Mouse (Mus musculus) gastrocnemius, postnatal 14 days (tissue): ENCODE results near the gene Ppp4r2. TPM values are rescaled to one million over a fixed set of nuclear protein-coding genes. Genes with fewer than 3 reads are reported as not detected.

ENCODE experiments used
- DNase-seq: peaks from one replicate; pipeline ENCODE4 v3.0.0; 2021; ENCODE audit warnings: mixed read lengths
- intact Hi-C: fragments of 180-260 bp; cut with DNase I; formaldehyde crosslinking; loops from one replicate; pipeline ENCODE4 v1.15.1; 2025; ENCODE audit warnings: low total_unique reads
- long read RNA-seq, 2 experiments: library from polyadenylated mRNA; stranded (forward); transcript quantifications; one replicate each; pipeline ENCODE4 v2.0.0; 2021
- total RNA-seq, 2 experiments: library from RNA; stranded (reverse); gene quantifications; 2 replicates each; pipeline ENCODE4 v1.2.3; 2021

The Ppp4r2 gene
- 10 to 100 TPM; 49.5 to 52.7 TPM for total RNA-seq
- long read RNA-seq, experiment 1, full-length matches to known transcripts, result 28 of 32 reads
- long read RNA-seq, experiment 1, partial matches to known transcripts, result 2 of 32 reads
- long read RNA-seq, experiment 1, other reads (novel, unspliced or antisense), result 2 of 32 reads
- long read RNA-seq, experiment 2, full-length matches to known transcripts, result 30 of 34 reads
- long read RNA-seq, experiment 2, partial matches to known transcripts, result 1 of 34 reads
- long read RNA-seq, experiment 2, other reads (novel, unspliced or antisense), result 3 of 34 reads

DNA sequence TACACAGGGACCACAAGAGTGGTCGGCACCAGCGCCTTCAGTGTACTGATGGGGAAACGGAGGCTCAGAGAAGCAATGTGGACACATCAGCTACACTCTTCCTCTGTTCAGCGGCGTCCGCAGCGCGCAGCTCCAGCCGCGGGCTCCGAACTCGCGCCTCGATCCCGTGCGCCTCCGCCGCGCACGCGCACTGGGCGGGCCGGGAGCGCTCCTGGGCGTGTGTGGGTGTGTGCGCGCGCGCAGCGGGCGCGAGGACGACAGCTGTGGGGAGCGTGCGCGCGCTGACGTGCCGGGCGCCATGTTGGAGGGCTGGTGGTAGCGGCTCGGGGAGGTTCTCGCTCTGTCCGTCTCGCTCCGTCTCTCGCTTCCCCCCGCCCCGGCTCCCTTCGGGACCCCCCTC lies at the start of gene Ppp4r2:
Gene Ppp4r2 (plus strand): TSS at position 268 of the 400 bp plus-strand sequence.
- DNase-seq, result peak; percentile 92
- intact Hi-C loops, result no loop called here

DNA sequence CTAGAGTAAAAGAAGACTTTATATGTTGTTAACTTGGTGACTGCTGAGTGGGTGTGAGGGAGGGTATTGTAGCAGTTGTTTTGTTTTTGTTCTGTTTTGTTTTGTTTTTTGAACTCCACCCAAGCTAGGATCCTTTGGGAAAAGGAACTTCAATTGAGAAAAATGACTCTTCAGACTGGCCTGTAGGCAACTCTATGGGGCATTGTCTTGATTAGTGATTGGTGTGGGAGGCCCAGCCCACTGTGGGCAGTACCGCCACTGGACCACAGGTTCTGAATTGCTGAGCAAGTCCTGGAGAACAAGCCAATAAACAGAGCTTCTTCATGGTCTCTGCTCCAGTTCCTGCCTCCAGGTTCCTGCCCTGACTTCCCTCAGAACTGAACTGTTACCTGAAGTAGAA lies 45.7 kb upstream of the Ppp4r2 start:
- intact Hi-C loops, result no loop called here
- no peak for DNase-seq

DNA sequence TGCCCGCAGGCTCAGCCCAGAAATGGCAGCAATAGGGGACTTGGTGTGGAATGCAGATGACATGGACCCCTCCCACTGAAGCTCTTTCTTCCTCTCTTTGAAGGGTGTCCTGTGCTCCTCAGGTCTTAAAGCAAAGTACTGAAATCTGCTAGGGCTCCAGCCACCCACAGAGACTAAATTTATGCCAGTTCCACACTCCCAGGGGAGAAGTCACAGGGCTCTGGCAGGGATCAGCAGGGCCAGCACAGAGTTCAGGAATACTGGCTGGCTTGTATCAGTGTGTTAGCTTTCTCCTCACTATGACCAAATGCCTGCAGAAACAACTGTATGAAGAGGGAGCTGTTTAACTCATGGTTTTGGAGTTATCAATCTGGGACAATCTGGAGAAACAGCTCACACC lies 44.3 kb upstream of the Ppp4r2 start:
- DNase-seq, result no peak
- intact Hi-C loops, result no loop called here

DNA sequence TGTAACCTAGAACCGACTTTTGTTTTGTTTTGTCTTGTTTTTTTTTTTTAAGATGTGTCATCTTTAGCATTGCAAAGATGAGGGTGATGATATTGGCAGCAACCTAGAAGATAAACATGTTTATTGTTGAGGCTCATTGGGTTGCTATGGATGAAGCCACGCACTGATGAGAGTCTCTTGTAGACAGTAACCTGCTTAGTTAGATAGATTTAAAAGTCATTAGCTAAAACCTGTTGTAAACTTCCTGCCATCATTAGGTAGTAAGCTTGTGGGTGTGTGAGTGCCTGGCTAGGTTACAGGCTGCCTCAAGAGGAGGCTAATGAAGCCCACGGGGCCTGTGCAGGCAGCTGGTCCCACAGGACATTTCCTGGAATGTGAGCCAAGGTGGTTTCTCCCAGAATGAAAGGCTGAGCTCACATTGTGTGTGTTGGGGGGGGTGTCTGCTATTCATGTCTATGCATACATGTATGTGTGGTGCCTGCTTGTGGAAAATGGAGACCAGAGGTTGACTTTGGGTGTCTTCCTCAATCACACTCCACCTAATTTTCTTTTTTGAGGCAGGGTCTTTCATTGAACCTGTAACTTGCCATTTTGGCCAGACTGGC lies 41.3 kb upstream of the Ppp4r2 start:
- DNase-seq, result no peak
- intact Hi-C loops, result no loop called here

DNA sequence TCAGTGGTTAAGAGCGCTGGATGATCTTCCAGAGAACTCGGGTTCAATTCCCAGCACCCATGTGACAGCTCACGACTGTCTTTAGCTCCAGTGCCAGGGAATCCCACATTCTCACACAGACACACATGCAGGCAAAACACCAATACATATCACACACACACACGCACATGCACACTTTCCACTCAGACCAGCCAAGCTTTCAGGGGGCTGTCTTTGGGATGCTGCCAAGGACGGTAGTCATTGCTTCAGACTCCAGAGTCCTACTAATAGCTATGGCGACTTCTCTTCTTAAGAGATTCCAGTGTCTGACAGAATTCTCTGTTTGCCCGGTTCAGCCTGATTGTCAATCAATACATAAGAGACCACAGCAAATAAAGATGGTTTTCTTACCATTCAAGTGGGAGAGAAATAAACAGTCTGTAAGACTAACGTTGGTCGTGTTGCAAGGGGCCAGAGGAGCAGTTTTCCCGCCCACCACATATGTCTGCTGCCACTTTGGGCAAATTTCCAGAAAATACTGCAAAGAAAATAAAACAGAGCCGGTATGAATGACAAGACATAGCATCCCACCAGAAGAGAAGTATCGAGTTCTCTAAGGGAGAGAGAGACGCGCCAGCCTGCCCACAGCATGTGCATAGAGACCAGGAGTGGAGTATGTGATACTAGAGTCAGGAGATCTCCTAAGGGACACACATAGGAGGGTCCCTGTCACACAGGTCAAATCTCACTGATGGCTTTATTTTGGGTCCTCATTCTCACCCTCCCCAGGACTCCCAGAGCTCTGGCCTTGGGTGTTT lies 40.3 kb upstream of the Ppp4r2 start:
- DNase-seq, result no peak
- intact Hi-C loops, result no loop called here

DNA sequence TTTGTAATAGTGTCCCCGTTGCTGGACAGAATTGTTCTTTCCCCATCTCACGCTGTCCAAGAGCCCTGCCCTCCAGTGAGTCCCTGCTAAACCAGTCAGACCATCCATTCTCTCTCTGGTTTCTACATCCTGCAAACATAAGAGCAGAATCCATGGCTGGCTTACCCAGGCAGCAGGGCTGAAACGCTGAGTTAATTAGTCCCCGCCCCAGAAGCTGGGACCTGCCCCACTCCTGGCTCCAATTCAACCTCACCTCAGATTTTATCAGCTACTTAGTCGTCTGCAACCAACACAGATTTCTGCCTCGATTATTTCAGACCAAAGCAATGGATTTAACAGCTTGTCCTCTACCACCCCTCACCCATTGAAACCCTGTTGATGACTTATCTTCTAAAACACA lies 37.6 kb upstream of the Ppp4r2 start:
- DNase-seq, result no peak

DNA sequence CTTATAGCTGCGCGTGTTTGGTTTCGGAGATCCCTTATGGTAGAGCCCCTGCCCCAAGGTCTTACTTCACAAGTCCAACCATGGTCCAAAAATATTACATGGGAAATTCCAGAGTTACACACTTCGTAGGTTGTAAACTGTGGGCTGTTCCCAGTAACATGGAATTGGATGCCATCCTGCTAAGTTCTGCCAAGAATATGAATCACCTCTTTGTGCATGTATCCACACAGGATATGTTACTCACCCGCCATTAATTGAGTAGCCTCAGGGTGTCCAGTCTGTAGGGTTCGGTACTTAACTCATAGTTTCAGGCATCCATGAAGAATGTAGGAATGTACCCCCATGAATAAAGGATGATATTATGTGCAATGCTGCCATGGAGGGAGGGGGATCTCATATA lies 34.1 kb upstream of the Ppp4r2 start:
- intact Hi-C loops, result no loop called here
- no peak for DNase-seq

More for the DNA sequence above, 37.6 kb upstream of the Ppp4r2 start:
- intact Hi-C loops, result no loop called here

DNA sequence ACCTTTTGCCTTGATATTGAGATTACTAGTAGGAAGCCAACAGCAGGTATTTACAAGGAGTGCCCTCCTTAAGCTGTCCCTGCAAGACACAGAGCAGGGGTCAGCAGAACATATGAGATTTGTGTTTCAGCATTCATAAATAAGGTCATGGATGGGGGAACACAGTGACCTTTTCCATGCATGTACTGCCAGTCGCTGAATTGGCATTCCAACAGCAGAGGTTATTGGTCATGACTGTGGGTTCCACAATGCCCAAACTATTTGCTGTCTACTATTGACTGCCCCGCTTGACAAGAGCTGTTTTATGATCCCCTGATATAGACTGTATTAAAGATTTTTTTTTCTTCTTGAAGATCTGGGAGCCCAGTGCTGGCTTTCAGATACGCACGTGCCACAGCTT lies 33.7 kb upstream of the Ppp4r2 start:
- no peak for DNase-seq
- intact Hi-C loops, result no loop called here

DNA sequence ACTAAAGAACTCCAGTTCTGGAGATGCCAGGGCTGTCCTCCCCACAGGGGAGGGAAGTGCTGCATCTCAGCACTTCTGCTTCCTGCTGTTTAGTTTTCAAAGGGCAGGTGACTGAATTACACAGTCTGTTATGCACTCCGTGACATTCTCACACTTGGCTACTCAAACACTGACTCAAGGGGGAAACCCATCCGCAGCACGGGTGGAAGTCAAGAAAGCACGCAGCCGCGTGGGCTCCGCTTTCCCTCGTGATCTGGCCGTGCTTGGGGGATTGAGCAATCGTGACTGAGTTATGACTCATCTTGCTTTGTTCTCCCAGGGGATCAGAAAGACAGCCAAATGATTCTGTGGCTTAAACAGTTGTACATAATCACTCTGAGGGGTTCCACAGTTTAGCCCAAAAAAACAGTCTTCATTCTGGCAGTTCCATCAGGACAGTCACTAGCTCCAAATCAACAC lies 32.9 kb upstream of the Ppp4r2 start:
- peak; percentile 44 for DNase-seq
- intact Hi-C loops, result no loop called here

DNA sequence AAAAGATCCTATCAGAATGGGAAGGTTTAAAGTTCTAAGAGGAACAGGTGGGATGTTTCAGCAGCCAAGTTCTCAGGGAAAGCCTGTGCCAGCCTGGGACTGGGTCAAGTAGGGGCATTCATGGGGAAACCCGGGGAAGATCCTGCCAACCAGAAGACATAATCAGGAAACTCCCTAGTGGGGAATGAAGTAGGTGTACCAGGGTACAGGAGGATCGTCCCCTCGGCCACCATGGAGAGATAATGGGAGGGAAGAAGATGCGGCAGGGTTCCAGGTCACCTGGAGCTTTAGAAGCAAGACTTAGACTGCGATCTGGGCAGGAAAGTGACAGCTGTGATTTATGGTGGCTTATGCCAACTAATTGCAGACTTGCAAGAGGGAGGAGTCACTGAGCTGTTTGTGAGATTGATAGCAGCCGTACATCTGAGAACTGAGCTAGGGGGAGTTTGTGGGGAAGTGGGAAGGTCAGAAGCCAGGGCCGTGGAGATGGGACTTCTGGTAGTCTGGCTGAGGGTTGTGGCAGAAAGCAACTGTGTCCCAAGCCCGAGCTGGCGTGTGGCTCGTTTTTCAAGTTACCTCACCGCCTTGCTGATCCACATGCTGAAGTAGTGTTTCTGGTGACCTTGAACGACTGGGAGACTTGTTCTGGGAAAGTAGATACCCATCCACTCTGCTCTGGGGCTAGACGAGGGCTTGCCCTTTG lies 30.9 kb upstream of the Ppp4r2 start:
- intact Hi-C loops, result no loop called here
- DNase-seq, result peak; percentile 53

DNA sequence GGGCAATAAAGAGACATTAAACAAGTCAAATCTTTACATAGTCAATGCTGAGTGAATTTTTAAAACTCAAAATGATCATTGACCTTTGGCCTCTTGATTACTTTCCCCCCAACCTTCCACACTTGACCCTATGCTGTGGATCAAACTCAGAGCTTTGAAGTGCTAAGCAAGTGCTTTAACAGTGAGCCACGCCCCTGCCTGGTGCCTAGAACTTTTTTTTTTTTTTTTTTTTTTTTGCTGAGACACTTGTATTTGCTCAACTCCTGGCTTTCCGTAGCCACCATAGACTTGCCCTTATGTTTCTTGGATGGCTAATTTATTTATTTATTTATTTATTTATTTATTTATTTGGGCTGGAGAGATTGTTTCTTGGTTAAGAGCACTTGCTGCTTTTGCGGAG lies 30.2 kb upstream of the Ppp4r2 start:
- intact Hi-C loops, result no loop called here
- DNase-seq, result no peak

DNA sequence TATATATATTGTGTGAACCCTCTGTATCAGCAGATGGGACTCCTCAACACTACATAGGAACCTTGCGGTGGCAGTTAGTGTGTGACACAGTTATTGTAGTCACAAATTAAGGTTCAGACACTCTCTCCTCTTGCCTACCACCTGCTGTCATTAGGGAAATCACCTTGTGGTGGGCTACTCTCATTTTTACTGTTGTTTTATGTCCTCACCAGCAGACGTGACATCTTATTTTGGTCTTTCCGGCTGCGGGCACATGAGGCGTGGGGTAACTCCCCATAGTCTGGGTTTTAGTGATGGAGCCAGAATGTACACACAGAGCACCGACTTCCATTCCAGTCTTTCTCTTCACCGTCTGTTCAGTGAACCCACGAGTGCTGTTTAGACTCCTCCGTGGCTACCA lies 26.2 kb upstream of the Ppp4r2 start:
- intact Hi-C loops, result no loop called here
- no peak for DNase-seq

DNA sequence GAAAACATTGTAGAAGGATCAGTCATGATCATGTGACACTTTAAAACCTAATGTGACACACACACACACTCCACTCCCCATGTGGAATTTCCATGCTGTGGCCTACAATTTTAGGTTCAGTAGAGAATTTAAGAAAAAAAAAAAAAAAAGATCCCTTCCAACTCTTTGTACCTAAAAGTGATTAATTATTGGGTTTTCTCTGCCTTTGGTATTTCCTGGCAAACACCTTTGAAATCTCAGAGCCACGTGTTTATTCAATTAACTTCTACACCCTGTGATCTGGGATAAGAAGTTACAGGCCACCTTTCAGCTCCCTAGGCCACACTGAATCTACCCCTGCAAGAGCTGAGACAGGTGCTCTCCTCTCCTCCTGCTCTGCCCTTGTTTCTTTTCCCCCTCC lies 25.7 kb upstream of the Ppp4r2 start:
- DNase-seq, result no peak
- intact Hi-C loops, result no loop called here

DNA sequence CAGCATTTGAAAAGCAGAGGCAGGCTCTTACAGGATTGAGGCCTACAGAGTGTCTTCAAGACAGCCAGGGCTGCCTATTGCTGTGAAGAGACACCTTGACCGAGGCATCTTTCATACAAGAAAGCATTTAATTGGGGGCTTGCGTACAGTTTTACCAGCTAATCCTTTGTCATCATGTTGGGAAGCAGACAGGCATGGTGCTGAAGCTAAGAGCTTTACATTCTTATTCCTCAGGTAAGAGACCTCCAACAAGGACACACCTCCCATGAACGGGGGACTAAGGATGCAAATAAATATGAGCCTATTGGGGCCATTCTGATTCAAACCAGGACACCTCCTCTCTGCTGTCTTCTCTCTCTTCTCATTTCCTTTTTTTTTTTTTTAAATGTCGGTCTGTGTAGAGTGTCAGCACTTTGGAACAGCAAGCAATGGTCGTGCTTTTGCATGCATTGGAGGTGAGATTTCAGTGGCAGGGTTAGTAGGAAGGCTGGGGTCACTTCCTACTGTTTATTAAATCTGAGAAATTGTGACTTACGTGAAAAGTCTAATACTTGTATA lies 25.1 kb upstream of the Ppp4r2 start:
- no peak for DNase-seq
- intact Hi-C loops, result no loop called here

DNA sequence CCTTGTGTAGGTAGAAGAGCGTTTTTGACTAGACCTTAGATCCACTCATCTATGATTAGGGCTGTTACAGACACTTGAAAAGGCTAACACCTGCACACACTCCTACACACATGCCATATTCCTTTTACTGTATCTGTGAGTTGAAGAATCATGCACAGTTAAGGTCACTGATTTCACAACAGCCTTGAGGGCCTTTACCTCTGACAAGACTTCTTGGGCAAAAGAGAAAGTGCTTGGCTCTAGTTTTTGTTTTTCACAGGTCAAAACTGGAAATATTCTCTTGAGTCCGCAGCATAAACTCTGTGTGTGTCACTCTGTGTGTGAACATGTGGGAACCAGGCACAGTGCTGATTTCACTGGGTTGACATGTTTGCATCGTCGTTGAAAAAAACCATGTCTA lies 23.3 kb upstream of the Ppp4r2 start:
- no peak for DNase-seq
- intact Hi-C loops, result no loop called here

DNA sequence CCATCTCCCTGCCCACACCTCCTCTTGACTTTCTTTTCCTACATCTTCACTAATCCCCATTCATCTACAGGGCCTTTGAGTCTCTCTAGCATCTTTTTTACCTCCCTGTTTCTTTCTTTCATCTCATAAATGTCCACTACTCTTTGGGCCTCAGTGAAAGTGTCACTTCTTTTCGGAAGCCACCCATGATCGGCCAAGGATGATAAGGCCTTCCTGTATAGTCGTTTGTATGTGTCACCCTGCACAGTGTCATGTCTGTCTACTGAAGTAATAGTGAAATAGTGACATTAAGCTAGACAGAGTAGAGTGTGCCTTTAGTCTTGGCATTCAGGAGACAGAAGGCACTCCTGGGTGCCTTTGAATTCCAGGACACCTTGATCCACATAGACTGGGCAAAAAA lies 21.7 kb upstream of the Ppp4r2 start:
- DNase-seq, result no peak
- intact Hi-C loops, result no loop called here

DNA sequence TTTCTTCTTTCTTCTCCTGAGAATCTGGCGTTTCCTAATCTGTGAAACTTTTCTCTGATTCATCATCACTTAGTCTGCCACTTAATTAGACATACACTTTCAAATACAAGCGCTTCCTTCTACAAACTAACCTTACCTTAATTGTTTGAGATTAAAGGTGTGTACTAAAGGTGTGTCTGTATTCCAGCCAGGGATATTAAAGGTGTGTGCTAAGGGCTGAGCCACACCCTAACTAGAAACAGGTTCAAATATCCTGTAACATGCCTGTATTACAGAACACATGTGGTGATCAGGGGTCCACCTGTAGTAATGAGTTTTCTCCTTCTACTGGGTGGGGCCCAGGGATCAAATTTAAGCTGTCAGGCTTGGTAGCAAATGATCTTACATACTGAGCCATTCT lies 12.1 kb upstream of the Ppp4r2 start:
- no peak for DNase-seq
- intact Hi-C loops, result no loop called here

DNA sequence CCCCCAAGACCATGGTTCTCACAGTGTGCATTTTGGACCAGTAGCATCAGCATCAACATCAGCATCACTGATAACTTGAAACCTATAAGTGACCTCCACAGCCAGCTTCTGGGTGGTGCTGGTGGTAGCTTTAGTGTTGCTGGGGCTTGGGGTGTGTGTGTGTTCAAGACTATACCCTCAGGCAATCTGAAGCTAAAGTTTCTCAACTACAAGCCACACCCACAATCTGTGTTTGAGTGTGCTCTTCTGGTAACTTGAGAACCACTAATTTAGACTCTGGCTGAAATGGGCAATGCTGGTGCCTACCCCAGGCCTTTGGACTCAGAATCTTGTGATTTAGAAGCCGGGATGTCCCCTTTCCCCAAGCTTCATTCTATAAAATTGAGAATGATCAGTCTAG lies 10.1 kb upstream of the Ppp4r2 start:
- intact Hi-C loops, result no loop called here
- DNase-seq, result no peak

DNA sequence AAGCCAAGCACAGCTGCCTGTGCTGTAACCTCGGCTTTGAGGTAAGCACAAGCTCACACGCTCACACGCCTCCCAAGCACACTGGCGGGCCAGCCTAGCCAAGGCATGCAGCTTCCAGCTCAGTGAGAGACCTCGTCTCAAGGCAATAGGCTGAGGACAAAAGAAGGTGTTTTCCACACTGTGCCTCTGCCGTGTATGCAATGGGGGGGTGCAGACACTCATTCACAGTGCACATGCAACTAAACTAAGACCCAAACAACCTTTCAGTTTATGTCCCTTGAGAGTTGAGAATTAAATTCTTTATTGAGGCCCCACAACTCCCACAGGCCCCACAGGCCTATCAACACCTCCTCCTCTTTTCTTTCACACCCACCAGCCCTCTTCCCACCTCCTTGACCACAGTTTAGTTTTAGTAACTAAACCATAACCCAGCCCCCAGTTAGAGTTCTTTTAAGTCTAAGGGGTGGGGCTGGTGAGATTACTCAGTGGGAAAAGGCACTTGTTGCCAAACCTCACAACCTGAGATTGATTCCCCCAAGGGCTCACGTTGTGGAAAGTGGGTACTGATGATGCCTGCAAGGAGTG lies 8.9 kb upstream of the Ppp4r2 start:
- intact Hi-C loops, result no loop called here

DNA sequence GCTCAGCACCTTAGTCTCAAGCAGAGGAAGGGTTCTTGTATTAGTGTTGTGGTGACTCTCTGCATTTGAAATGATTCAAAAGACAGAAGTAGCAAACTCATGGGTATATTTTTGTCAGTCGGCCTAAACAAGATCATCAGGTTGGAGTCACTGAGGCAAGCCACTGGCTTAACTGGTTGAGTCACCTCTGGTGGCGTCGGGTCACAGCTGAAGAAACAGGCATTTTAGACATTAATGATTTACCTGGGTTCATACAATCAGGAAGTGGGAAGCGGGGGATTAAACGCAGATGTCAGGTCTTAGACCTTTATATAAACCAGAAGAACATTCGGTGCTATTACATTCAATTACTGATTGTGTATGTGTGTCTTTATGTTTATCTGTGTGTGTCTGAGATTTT lies 7.4 kb upstream of the Ppp4r2 start:
- intact Hi-C loops, result no loop called here
- no peak for DNase-seq

More for the DNA sequence above, 8.9 kb upstream of the Ppp4r2 start:
- no peak for DNase-seq
